Mouse (Mus musculus) lung, adult 2 months (tissue): ENCODE data around the gene Crybg3. TPM values are rescaled to one million over a fixed set of nuclear protein-coding genes. Genes with fewer than 3 reads are reported as not detected.
"Not testable (repeated sequence)": the region's sequence is repeated elsewhere in the genome, so short reads cannot be mapped to it uniquely, and the experiment has no call there.

Experiments
- DNase-seq: peaks from one replicate; pipeline ENCODE4 v3.0.0; 2022
- H3K4me1 ChIP-seq: fragments of 200-500 bp; 2 replicates; pipeline ENCODE4 v1.6.1; 2011; ENCODE audit warnings: low read length; ENCODE audit not compliant: control insufficient read depth, insufficient read depth
- H3K4me3 ChIP-seq: fragments of 200-500 bp; replicated peaks from 2 replicates; pipeline ENCODE3; 2011; ENCODE audit warnings: low read depth, mild to moderate bottlenecking, control low read depth, low read length; ENCODE audit errors: extremely low read depth
- CTCF ChIP-seq: fragments of 200-500 bp; IDR thresholded peaks from 2 replicates; pipeline ENCODE4 v1.5.1; 2011; ENCODE audit warnings: mild to moderate bottlenecking, low read length, control low read depth; ENCODE audit not compliant: insufficient read depth
- POLR2A ChIP-seq: fragments of 200-500 bp; IDR thresholded peaks from 2 replicates; pipeline ENCODE4 v1.6.1; 2011; ENCODE audit warnings: low read depth, mild to moderate bottlenecking, control low read depth, low read length, borderline replicate concordance; ENCODE audit errors: extremely low read depth
- WGBS: fragments of 180-500 bp; shearing (Covaris S2); methylation state at CpG from one replicate; pipeline ENCODE4 v1.1.7; 2018; 5-methylcytosine and 5-hydroxymethylcytosine counted together
- polyA plus RNA-seq: library from polyadenylated mRNA; depleted of rRNA; stranded (reverse); fragments of >200 nt; gene quantifications from 2 replicates; pipeline ENCODE4 v1.2.3, GENCODE M21; 2012; rRNA removed

Crybg3 gene
- polyA plus RNA-seq, 1 experiment, result 21.5 TPM

GRCm38 (mm10) chr16:59471637-59472278 is 129.0 kb downstream of the Crybg3 start, which contains the start of gene Riox2:
Gene Riox2 (plus strand): TSS chr16:59471775.
- DNase-seq, result peak; percentile 82
- Histone ChIP-seq H3K4me3 (peak within 1 kb of the TSS; percentile 100), H3K4me1 (no peaks in the 10 kb centered on the region; the same call in 1 of the 2 replicates)
- TF ChIP-seq CTCF, result no peak
- TF ChIP-seq POLR2A, result peak; percentile 38; the same call in 1 of the 2 replicates
- WGBS, result under 1% methylated on average over 56 of the region's 56 CpGs

DNA sequence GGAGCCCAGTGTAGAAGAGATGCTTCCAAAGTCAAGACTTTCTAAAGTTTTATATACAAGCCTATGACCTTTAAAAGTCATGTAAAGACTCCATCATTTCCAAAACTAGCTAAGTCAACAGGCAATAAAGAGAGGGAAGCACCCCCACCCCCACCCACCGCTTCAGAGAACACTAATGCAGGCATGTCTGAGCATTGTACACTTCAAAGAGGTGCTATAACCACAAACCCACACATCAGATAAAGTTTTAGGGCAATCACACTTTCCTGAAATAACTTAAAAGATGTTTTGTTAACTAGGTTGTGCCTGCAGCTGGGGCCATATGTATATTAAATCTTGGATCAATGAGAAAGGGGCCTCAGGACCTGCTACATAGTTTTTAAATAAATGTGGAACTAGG is 130.9 kb downstream of the Crybg3 start:
- H3K4me3 ChIP-seq, result no peak overlapping the region
- DNase-seq, result no peak
- no peaks in the 10 kb centered on the region; the same call in 1 of the 2 replicates for H3K4me1 ChIP-seq
- no peak for TF ChIP-seq CTCF
- no peak for TF ChIP-seq POLR2A
- WGBS, result 83% methylated on average over 1 of the region's 1 CpGs

DNA sequence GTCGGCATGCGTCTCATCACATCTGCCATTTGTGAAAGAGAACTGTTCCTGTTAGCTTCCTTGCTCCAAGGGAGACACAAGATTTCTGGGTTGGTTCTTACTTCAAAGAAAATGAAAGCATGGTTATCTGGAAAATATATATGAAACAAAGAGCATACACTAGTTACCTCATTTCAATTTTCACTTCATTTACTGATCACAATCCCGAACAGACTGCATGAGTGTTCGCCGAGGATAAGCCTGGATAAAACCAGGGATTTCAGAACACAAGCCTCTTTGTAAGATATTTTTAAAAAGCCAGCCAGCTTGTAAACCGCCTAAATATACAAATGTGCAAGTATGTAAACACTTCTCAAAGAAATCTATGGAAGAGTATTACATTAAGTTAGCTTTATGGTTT is 136.8 kb downstream of the Crybg3 start:
- Histone ChIP-seq H3K4me3 (no peak overlapping the region), H3K4me1 (no peaks in the 10 kb centered on the region)
- 79% methylated on average over 6 of the region's 6 CpGs for WGBS
- no peak for TF ChIP-seq POLR2A
- no peak for DNase-seq

DNA sequence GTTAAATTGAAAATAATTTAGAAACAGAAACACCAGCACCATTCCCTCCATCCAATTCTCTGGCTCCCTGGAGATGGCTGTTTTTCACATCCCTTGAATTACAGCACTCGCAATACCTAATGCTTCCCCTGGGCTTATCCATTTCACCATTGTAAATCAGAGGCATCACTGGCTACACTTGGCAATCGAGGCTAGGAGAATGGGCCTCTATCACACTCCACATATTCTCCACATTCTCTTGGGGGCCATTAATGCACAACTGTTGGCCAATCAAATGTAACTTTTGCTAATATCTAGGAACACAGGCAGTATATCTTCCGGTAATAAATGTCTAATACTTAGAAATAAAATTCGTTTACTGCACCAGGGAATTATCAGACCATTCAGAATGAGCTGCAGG is 137.2 kb downstream of the Crybg3 start:
- no peak for DNase-seq
- no peak for TF ChIP-seq CTCF
- TF ChIP-seq POLR2A, result no peak
- 72% methylated on average over 4 of the region's 4 CpGs for WGBS
- Histone ChIP-seq H3K4me1 (no peaks in the 10 kb centered on the region), H3K4me3 (no peak overlapping the region)

DNA sequence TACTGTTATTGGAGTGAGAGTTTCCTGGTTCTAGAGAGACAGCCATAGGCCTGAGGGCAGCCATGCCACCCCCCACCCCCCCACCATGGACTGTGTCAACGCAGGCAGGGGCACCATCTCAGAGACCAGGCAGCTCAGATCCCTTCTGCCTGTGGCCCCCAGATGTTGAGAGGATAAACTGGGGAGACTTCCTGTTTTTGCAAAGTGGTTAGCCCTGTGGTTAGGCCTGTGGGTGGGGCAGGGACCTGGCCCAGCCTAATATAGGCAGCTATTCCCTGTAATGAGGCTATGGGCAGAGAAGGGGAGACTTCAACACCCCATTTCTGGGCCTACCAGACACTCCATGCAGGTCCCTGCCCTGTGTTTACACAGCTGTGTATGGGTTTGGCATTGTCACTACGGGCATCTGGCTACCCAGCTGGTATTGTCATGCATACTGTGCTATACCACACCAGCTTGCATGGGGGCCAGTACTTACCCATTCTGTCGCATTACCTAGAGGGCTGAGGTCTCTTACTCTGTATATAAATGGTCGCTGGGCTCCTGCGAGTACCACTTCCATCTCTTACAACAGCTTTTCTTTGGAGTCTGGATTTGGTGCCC is 141.4 kb downstream of the Crybg3 start:
- H3K4me3 ChIP-seq, H3K4me1 ChIP-seq, DNase-seq: not testable (repeated sequence)
- WGBS, result 65% methylated on average over 5 of the region's 5 CpGs

- Histone ChIP-seq H3K4me1 (no peaks in the 10 kb centered on the region), H3K4me3 (no peak overlapping the region)
- no peak for DNase-seq
- TF ChIP-seq POLR2A (no peak), CTCF (no peak)
- WGBS, result 81% methylated on average over 5 of the region's 5 CpGs
Measured at GRCm38 (mm10) chr16:59451813-59452212, 149.0 kb downstream of the Crybg3 start.

- Histone ChIP-seq H3K4me1 (no peaks in the 10 kb centered on the region), H3K4me3 (no peak overlapping the region)
- no peak for DNase-seq
- TF ChIP-seq POLR2A (no peak), CTCF (no peak)
Measured at GRCm38 (mm10) chr16:59449092-59449491, 151.7 kb downstream of the Crybg3 start.

DNA sequence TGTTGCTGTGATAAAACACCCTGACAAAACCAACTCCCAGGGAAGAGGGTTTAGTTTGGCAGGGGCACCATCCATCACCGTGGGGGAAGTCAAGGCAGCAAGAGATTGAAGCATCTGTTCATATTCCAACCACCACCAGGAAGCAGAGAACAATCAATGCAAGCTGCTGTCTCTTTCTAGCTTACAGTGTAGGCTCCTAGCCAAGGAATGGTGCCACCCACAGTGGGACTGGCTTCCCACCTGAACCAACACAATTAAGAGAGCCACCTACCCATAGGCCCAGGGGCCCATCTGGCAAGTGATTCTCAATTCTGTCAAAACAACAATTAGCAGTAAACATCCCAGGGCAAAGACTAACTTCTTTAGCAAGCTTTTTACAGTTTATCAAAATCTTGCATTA is 152.6 kb downstream of the Crybg3 start:
- no peak for DNase-seq
- 79% methylated on average over 1 of the region's 1 CpGs for WGBS
- TF ChIP-seq POLR2A, result no peak
- no peak for TF ChIP-seq CTCF
- Histone ChIP-seq H3K4me3 (no peak overlapping the region), H3K4me1 (no peaks in the 10 kb centered on the region)

DNA sequence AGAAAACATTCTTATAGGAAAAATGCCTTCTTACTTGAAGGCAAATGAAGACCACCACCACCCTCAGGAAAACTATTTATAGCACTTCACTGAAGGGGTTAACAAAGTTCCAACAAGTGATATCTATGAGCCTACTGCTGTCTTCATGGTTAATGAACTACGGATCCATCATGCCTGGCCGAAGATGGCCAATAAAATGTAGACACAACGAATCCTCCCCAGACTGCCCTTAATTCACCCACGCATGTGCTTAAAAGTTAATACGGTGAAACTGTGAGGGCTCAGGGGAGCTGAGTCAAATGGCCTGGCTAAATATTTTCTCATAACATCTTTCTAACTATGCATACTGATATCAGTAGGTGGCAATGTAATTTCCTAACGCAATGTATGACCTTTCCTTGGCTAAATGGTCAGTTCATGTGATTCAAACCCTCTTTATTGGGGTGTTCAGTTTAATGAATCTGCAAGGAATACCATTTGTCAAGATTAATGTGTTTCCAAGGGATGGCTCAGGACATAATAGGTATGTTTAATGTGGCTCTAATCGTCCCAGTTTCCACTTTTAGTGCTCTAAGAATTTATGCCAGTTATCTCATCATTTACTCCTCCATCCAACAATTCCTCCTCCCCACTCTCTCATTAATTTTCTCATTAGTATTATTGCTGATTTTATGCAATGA is 155.8 kb downstream of the Crybg3 start:
- Histone ChIP-seq H3K4me3 (no peak overlapping the region), H3K4me1 (no peaks in the 10 kb centered on the region)
- WGBS, result 85% methylated on average over 7 of the region's 7 CpGs
- DNase-seq, result no peak
- TF ChIP-seq POLR2A, result no peak
- no peak for TF ChIP-seq CTCF

Other genes starting within 250 kb of the Crybg3 start
- not detected in 2 replicates for gene Olfr209, start 237.0 kb downstream of the Crybg3 start, polyA plus RNA-seq
- not detected in 2 replicates for gene Gabrr3, start 193.6 kb downstream of the Crybg3 start, polyA plus RNA-seq
- gene Riox2, start 129.2 kb downstream of the Crybg3 start, polyA plus RNA-seq, result 4.4 and 7.0 TPM in 2 replicates
- 2.2 and 4.0 TPM in 2 replicates for gene Arl6, start 38.4 kb upstream of the Crybg3 start, polyA plus RNA-seq